Mouse (Mus musculus) ovary, adult 2 months (tissue): Measurements from ENCODE around the gene Rnf148. TPM values are rescaled to one million over a fixed set of nuclear protein-coding genes. Genes with fewer than 3 reads are reported as not detected.

Experiments used
- polyA plus RNA-seq: library from polyadenylated mRNA; depleted of rRNA; stranded (reverse); fragments of >200 nt; gene quantifications from 2 replicates; pipeline ENCODE4 v1.2.3, GENCODE M21; 2012; rRNA removed

Rnf148 gene
- not detected in 2 replicates for polyA plus RNA-seq

DNA sequence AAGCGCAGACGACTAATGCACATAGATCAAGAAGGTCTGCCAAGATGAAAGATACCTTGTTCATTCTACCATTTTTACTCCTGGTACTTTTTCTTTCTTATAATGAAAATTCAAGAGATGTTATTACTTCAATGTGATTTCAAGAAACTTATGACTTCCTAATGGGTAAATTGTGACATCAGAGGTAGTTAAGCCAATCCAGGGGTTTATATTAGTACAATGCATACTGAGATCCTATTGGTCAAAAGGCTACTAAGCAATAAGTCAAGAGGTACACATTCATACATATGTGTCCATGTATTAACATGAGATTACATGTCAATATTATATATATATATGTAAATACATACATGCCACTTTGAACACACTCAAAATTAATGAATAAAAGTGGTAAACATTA is at the start of gene Rnf148:
TSS of gene Rnf148 (minus strand) at position 101 of the 400 bp plus-strand sequence.

GRCm38 (mm10) chr6:23650205-23650604 is 4.7 kb downstream of the Rnf148 start, which contains the start of gene Rnf133:
Gene Rnf133 (minus strand): TSS chr6:23650305.

Other genes with a start within 250 kb of the Rnf148 start
- not detected in 2 replicates for gene Rnf133, start 4.8 kb downstream of the Rnf148 start, polyA plus RNA-seq
- 2.8 and 4.5 TPM in 2 replicates for gene Cadps2, start 184.3 kb upstream of the Rnf148 start, polyA plus RNA-seq